Mouse (Mus musculus) ES-E14 (cell line): ENCODE measurements around the gene Med11.
"Not testable (repeated sequence)": the region's sequence is repeated elsewhere in the genome, so short reads cannot be mapped to it uniquely, and the experiment has no call there.

ENCODE experiments used
- HCFC1 ChIP-seq: IDR thresholded peaks from 2 replicates; pipeline ENCODE4 v1.6.1; 2012; ENCODE audit warnings: low read length, inconsistent platforms, borderline replicate concordance; ENCODE audit not compliant: insufficient read depth
- ZC3H11A ChIP-seq: IDR thresholded peaks from 2 replicates; pipeline ENCODE4 v1.6.1; 2012; ENCODE audit warnings: low read depth, mild to moderate bottlenecking, inconsistent platforms, low read length, borderline replicate concordance
- ZNF384 ChIP-seq: IDR thresholded peaks from 2 replicates; pipeline ENCODE4 v1.6.1; 2012; ENCODE audit warnings: low read depth, low read length, inconsistent platforms

DNA sequence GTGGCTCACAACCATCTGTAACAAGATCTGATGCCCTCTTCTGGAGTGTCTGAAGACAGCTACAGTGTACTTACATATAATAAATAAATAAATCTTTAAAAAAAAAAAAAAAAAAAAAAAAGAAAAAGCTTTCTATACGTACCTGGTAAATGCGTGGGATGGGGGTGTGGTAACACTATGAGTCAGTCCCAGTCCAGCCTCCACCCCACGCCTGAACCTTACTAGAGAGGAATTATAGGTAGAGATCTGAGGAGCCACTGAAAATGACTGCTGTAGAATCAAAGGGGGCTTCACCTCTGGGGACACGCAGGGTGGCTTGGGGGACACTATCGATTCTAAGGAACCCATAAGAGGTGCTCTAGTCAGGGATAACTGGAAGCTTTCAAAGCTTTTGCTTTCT is 21.6 kb downstream of the Med11 start:
- not testable (repeated sequence) for TF ChIP-seq ZC3H11A, HCFC1, ZNF384
